Mouse (Mus musculus) midbrain, embryonic 12.5 days (tissue): ENCODE results near the gene Plxnb1. TPM values are rescaled to one million over a fixed set of nuclear protein-coding genes. Genes with fewer than 3 reads are reported as not detected.

Experiments
- ATAC-seq: fragments of 200-750 bp; cut with Nextera tagmentation; 2 replicates; pipeline ENCODE4 v1.8.0; 2017; ENCODE audit warnings: low read depth, moderate TSS enrichment, moderate library complexity; ENCODE audit not compliant: low FRiP score
- H3K27ac ChIP-seq: fragments of 300-500 bp; sonication (generic); replicated peaks from 2 replicates; pipeline ENCODE4 v1.5.1; 2016; ENCODE audit warnings: mild to moderate bottlenecking
- H3K27me3 ChIP-seq: fragments of 300-500 bp; sonication (generic); 2 replicates; pipeline ENCODE4 v1.6.1; 2016; ENCODE audit warnings: mild to moderate bottlenecking
- H3K36me3 ChIP-seq: fragments of 300-500 bp; sonication (generic); 2 replicates; pipeline ENCODE4 v1.6.1; 2016
- H3K4me1 ChIP-seq: fragments of 300-500 bp; sonication (generic); 2 replicates; pipeline ENCODE4 v1.6.1; 2016
- H3K4me2 ChIP-seq: fragments of 300-500 bp; sonication (generic); replicated peaks from 2 replicates; pipeline ENCODE4 v1.6.1; 2016; ENCODE audit warnings: mild to moderate bottlenecking, moderate library complexity
- H3K4me3 ChIP-seq: fragments of 300-500 bp; sonication (generic); 2 replicates; pipeline ENCODE4 v1.5.1; 2016; ENCODE audit warnings: mild to moderate bottlenecking
- H3K9ac ChIP-seq: fragments of 300-500 bp; sonication (generic); replicated peaks from 2 replicates; pipeline ENCODE4 v1.6.1; 2016; ENCODE audit warnings: mild to moderate bottlenecking, moderate library complexity
- H3K9me3 ChIP-seq: fragments of 300-500 bp; sonication (generic); 2 replicates; pipeline ENCODE4 v1.6.1; 2016; ENCODE audit warnings: mild to moderate bottlenecking
- WGBS: fragments of 180-500 bp; shearing (Covaris S2); methylation state at CpG from one replicate; pipeline ENCODE4 v1.1.7; 2016; 5-methylcytosine and 5-hydroxymethylcytosine counted together
- polyA plus RNA-seq: library from polyadenylated mRNA; unstranded; fragments of >200 nt; fragmentation: Nextera tagmentation; extraction: Ambion mirVana; gene quantifications from 2 replicates; pipeline ENCODE4 v1.2.1, GENCODE M21; 2016

Plxnb1 gene
- polyA plus RNA-seq: 43.7 and 49.7 TPM in 2 replicates

DNA sequence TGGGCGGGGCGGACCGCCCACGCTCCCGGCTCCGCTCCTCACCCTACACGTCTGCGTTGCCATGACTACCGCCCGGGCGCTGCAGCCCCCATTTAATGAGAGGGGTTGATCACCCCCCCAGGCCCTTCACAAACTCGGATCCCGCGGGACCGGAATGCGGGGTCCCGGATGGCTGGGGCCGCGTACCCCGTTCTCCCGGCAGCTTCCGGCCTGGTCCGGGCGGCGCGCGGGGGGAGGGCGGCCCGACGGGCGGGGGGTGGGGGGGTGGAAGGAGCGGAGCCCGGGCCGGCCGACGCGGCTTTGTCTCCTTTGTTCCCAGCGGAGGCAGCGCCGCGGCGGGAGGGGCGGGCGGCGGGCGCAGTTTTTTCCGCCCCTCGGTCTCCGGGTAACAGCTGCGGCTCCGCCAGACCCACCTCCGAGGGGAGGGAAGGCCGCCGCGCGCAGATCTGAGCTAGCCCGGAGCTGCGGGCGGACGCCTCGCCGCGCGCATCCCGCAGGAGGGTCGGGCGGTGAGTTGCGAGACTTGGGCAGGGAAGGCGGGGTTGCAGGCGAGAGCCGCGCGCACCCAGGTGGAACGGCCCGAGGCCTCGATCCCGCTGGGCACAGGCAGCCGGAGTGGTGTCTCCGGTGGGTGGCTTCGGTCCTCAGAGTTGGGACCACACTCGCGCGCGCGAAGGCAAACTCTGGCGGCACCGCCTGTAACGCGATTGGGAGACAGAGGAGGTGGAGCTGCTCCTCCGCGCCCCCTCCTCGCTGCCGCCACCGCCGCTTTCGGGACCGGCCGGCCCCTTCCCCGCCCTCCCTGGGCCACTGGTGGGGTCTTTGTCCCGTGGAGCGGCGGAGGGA lies at the start of gene Plxnb1:
Plxnb1 (plus strand) TSS at position 253 of the 846 bp plus-strand sequence.
- peak within 1 kb of the TSS; percentile 84 for H3K4me2 ChIP-seq
- peak within 1 kb of the TSS; percentile 77 for H3K4me3 ChIP-seq
- H3K4me1 ChIP-seq: peaks cover 49% of the 10 kb centered on the region
- H3K9me3 ChIP-seq: no peaks in the 10 kb centered on the region
- peak within 1 kb of the TSS; percentile 96 for H3K9ac ChIP-seq
- no peaks in the 10 kb centered on the region for H3K27me3 ChIP-seq
- peaks cover 38% of the 10 kb centered on the region for H3K36me3 ChIP-seq
- ATAC-seq: peak; percentile 75
- peak within 1 kb of the TSS; percentile 100 for H3K27ac ChIP-seq
- under 1% methylated on average over 82 of the region's 102 CpGs for WGBS

GRCm38 (mm10) chr9:109046306-109046705 lies 48.9 kb upstream of the Plxnb1 start:
- H3K9ac ChIP-seq: no peak overlapping the region
- 42% methylated on average over 5 of the region's 5 CpGs for WGBS
- H3K4me2 ChIP-seq: no peak overlapping the region
- H3K27me3 ChIP-seq: no peaks in the 10 kb centered on the region
- no peaks in the 10 kb centered on the region for H3K4me1 ChIP-seq
- no peaks in the 10 kb centered on the region for H3K9me3 ChIP-seq
- H3K4me3 ChIP-seq: no peak overlapping the region
- no peak overlapping the region for H3K27ac ChIP-seq
- no peak for ATAC-seq
- no peaks in the 10 kb centered on the region for H3K36me3 ChIP-seq

GRCm38 (mm10) chr9:109049316-109049715 lies 45.9 kb upstream of the Plxnb1 start:
- WGBS: 77% methylated on average over 7 of the region's 7 CpGs
- H3K27me3 ChIP-seq: no peaks in the 10 kb centered on the region
- no peak overlapping the region for H3K4me3 ChIP-seq
- ATAC-seq: no peak
- peaks cover under 1% of the 10 kb centered on the region for H3K4me1 ChIP-seq
- no peak overlapping the region for H3K27ac ChIP-seq
- no peaks in the 10 kb centered on the region for H3K9me3 ChIP-seq
- H3K4me2 ChIP-seq: no peak overlapping the region
- no peak overlapping the region for H3K9ac ChIP-seq
- no peaks in the 10 kb centered on the region for H3K36me3 ChIP-seq

DNA sequence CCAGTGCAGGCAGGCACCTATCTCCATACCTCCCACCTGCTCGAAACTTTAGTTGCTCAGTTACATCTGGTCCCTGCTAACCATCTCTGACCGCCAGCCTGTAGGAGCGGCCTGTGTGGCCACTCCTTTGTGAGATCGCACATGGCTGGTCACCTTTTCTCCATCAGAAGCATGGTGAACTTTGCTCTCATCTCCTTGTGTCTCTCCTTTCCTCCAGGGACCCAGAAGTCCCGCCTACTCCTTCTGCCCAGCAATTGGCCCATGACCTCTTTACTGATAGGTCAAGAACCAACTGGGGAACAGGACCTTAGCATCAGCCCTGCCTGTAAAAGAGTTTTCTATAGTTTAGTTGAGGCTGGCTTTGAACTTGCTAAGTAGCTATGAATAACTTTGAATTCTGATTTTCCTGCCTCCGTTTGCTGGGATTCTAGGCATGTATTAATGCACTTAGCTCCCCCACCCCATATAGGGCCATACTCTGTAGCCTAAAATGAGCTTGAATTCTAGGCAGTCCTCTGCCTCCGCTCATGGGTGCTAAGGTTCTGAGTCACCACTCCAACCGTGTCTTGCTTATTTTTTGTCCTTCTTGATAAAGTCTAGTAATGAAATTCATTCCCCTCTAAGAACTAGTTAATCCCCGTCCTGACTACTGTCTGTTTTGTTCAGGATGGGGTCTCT lies 45.1 kb upstream of the Plxnb1 start:
- Histone ChIP-seq H3K9ac (0 out of 2 replicates have a peak overlapping the region, but pooled peaks have one; percentile 24), H3K27me3 (no peaks in the 10 kb centered on the region)
- WGBS: 80% methylated on average over 9 of the region's 9 CpGs

DNA sequence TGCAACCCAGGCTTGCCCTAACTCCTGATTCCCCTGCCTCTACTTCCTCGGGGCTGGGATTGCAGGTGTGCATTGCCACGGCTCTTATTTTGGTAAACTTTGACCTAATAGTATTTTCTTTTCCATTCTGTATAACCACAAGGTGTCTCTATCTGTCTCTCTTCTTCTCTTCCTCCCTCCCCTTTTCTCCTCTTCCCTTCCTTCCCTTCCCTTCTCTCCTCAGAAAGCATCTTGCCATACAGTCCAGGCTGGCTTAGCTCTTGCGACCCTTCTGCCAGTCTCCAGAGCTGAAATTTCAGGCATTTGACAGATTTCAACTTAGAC lies 44.6 kb upstream of the Plxnb1 start:
- WGBS: 85% methylated on average over 3 of the region's 3 CpGs
- Histone ChIP-seq H3K9ac (no peak overlapping the region), H3K36me3 (no peaks in the 10 kb centered on the region), H3K4me3 (no peak overlapping the region), H3K9me3 (no peaks in the 10 kb centered on the region), H3K4me2 (no peak overlapping the region), H3K27me3 (no peaks in the 10 kb centered on the region), H3K27ac (no peak overlapping the region), H3K4me1 (peaks cover 11% of the 10 kb centered on the region)
- ATAC-seq: no peak

More for the DNA sequence above, 45.1 kb upstream of the Plxnb1 start:
- H3K4me1 ChIP-seq: peaks cover 8% of the 10 kb centered on the region
- H3K4me2 ChIP-seq: no peak overlapping the region
- no peaks in the 10 kb centered on the region for H3K36me3 ChIP-seq
- no peak overlapping the region for H3K27ac ChIP-seq
- no peaks in the 10 kb centered on the region for H3K9me3 ChIP-seq
- no peak for ATAC-seq
- no peak overlapping the region for H3K4me3 ChIP-seq

GRCm38 (mm10) chr9:109051011-109051501 lies 44.1 kb upstream of the Plxnb1 start:
- no peak for ATAC-seq
- Histone ChIP-seq H3K4me2 (no peak overlapping the region), H3K27ac (no peak overlapping the region), H3K4me1 (peaks cover 11% of the 10 kb centered on the region), H3K27me3 (no peaks in the 10 kb centered on the region), H3K9ac (no peak overlapping the region), H3K9me3 (no peaks in the 10 kb centered on the region), H3K36me3 (no peaks in the 10 kb centered on the region), H3K4me3 (no peak overlapping the region)
- 94% methylated on average over 13 of the region's 13 CpGs for WGBS

- ATAC-seq: no peak
- no peak overlapping the region for H3K9ac ChIP-seq
- no peaks in the 10 kb centered on the region for H3K27me3 ChIP-seq
- 91% methylated on average over 10 of the region's 10 CpGs for WGBS
- no peak overlapping the region for H3K27ac ChIP-seq
- H3K36me3 ChIP-seq: peaks cover 6% of the 10 kb centered on the region
- peaks cover 11% of the 10 kb centered on the region for H3K4me1 ChIP-seq
- no peaks in the 10 kb centered on the region for H3K9me3 ChIP-seq
- H3K4me2 ChIP-seq: no peak overlapping the region
- no peak overlapping the region for H3K4me3 ChIP-seq
These were observed 43.3 kb upstream of the Plxnb1 start for GRCm38 (mm10) chr9:109051651-109052489.

DNA sequence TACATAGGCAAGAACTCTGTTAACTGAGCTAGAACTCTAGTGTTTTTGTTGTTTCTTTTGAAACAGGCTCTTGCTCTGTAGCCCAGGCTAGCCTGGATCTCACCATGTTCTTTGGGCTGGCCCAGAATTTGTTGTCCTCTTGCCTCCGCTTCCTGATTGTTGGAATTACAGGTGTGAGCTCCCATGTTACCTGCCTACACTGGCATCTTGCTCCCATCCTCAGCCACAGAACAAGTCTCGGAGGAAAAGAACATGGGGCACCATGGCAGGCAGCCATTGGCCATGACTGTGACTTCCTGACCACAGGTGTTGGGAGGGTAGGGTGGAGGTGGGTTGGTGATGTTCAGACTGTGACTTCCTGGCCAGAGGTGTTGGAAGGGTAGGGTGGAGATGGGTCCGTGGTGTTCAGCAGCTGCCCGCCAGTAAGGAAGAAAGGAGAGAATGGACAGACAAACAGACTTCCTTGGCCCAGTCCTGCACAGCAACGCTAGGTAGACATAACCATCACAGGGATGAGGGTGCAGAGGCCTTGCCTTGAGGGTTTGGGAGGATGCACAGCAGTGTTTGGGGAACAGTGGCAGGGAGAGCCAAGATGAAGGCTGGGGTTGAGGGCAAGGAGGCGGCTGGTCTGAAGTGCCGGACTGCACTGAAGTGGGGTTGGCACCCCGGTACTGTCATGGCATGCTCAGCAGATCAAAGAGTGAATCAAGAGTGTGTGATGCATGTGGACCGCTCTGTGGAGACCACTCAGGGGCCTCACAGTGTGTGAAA lies 42.5 kb upstream of the Plxnb1 start:
- peaks cover 11% of the 10 kb centered on the region for H3K4me1 ChIP-seq
- no peaks in the 10 kb centered on the region for H3K9me3 ChIP-seq
- H3K27ac ChIP-seq: no peak overlapping the region
- no peak for ATAC-seq
- no peak overlapping the region for H3K4me3 ChIP-seq
- H3K36me3 ChIP-seq: peaks cover 14% of the 10 kb centered on the region
- WGBS: 84% methylated on average over 9 of the region's 9 CpGs
- H3K27me3 ChIP-seq: no peaks in the 10 kb centered on the region
- H3K9ac ChIP-seq: no peak overlapping the region
- H3K4me2 ChIP-seq: no peak overlapping the region

DNA sequence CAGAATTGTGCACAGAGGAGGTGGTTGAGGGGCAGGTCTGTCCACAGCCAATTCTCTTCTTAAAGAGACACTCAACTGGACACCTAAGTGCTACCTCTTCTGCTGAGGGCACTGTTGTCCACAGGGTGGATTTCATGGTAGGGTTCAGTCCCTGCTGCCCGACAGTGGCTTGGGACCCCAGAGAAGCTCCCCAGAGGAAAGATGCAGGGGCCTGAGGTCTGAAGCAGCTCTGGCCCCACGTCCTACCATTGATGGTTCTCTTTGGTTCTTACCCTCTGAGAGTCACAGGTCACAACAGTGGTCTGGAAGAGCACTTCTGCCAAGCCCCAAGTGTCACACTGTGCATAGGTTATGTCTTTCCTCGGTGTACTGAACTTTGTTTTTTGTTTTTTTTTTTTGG lies 41.8 kb upstream of the Plxnb1 start:
- no peaks in the 10 kb centered on the region for H3K27me3 ChIP-seq
- H3K4me1 ChIP-seq: peaks cover 11% of the 10 kb centered on the region
- WGBS: 73% methylated on average over 3 of the region's 3 CpGs
- no peak overlapping the region for H3K4me2 ChIP-seq
- H3K27ac ChIP-seq: no peak overlapping the region
- H3K36me3 ChIP-seq: peaks cover 21% of the 10 kb centered on the region
- ATAC-seq: no peak
- H3K4me3 ChIP-seq: no peak overlapping the region
- H3K9me3 ChIP-seq: no peaks in the 10 kb centered on the region
- no peak overlapping the region for H3K9ac ChIP-seq

- Histone ChIP-seq H3K9me3 (no peaks in the 10 kb centered on the region), H3K4me1 (peaks cover 11% of the 10 kb centered on the region), H3K4me2 (no peak overlapping the region), H3K36me3 (peaks cover 26% of the 10 kb centered on the region), H3K27me3 (no peaks in the 10 kb centered on the region), H3K27ac (no peak overlapping the region), H3K4me3 (no peak overlapping the region), H3K9ac (no peak overlapping the region)
- no peak for ATAC-seq
- 77% methylated on average over 6 of the region's 6 CpGs for WGBS
These were observed 41.3 kb upstream of the Plxnb1 start for GRCm38 (mm10) chr9:109053851-109054250.

DNA sequence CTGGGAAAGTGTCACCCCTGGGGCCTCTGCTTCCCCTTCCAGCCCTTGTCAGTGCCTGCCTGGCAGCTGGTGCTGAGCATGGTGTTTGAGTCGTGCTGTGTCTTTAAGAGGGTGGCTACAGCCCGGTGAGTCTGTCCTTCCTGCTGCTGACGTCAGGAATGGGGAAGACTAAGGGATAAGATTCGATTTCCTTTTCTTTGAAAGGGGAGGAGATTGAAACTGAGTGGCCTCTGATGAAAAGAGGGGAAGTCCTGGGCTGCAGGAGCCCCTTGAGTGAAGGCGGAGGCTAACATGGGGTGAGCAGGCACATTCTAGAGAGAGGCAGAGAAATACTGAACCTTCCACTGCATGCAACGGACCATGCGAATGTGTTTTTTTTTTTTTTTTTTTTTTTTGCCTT lies 40.5 kb upstream of the Plxnb1 start:
- peak overlapping the region; percentile 39 for H3K27ac ChIP-seq
- peaks cover 20% of the 10 kb centered on the region for H3K4me1 ChIP-seq
- H3K27me3 ChIP-seq: no peaks in the 10 kb centered on the region
- H3K4me2 ChIP-seq: peak overlapping the region; percentile 39
- no peaks in the 10 kb centered on the region for H3K9me3 ChIP-seq
- WGBS: 8% methylated on average over 7 of the region's 7 CpGs
- H3K36me3 ChIP-seq: peaks cover 31% of the 10 kb centered on the region
- H3K4me3 ChIP-seq: peak overlapping the region; percentile 30
- peak overlapping the region; percentile 43; the same call in 1 of the 2 replicates for H3K9ac ChIP-seq
- ATAC-seq: peak; percentile 36; the same call in 1 of the 2 replicates
